Mouse (Mus musculus) heart, embryonic 12.5 days (tissue): ENCODE data around the gene Cep295nl. TPM values are rescaled to one million over a fixed set of nuclear protein-coding genes. Genes with fewer than 3 reads are reported as not detected.

Experiments
- ATAC-seq: fragments of 200-750 bp; cut with Nextera tagmentation; 2 replicates; pipeline ENCODE4 v1.8.0; 2017; ENCODE audit warnings: moderate TSS enrichment, moderate library complexity; ENCODE audit not compliant: insufficient number of reproducible peaks, low FRiP score
- H3K27ac ChIP-seq: fragments of 300-500 bp; sonication (generic); 2 replicates; pipeline ENCODE4 v1.5.1; 2016; ENCODE audit warnings: mild to moderate bottlenecking, moderate library complexity; ENCODE audit not compliant: poor library complexity, severe bottlenecking
- H3K27me3 ChIP-seq: fragments of 300-500 bp; sonication (generic); replicated peaks from 2 replicates; pipeline ENCODE4 v1.6.1; 2016; ENCODE audit warnings: mild to moderate bottlenecking, moderate library complexity
- H3K36me3 ChIP-seq: fragments of 300-500 bp; sonication (generic); 2 replicates; pipeline ENCODE4 v1.6.1; 2016; ENCODE audit warnings: mild to moderate bottlenecking, moderate library complexity
- H3K4me1 ChIP-seq: fragments of 300-500 bp; sonication (generic); replicated peaks from 2 replicates; pipeline ENCODE4 v1.6.1; 2016; ENCODE audit warnings: mild to moderate bottlenecking
- H3K4me2 ChIP-seq: fragments of 300-500 bp; sonication (generic); 2 replicates; pipeline ENCODE4 v1.6.1; 2016; ENCODE audit warnings: mild to moderate bottlenecking, moderate library complexity
- H3K4me3 ChIP-seq: fragments of 300-500 bp; sonication (generic); 2 replicates; pipeline ENCODE4 v1.5.1; 2016; ENCODE audit warnings: mild to moderate bottlenecking
- H3K9ac ChIP-seq: fragments of 300-500 bp; sonication (generic); 2 replicates; pipeline ENCODE4 v1.6.1; 2016; ENCODE audit warnings: mild to moderate bottlenecking, moderate library complexity
- H3K9me3 ChIP-seq: fragments of 300-500 bp; sonication (generic); replicated peaks from 2 replicates; pipeline ENCODE4 v1.6.1; 2016; ENCODE audit warnings: mild to moderate bottlenecking, moderate library complexity
- WGBS: fragments of 180-500 bp; shearing (Covaris S2); methylation state at CpG from one replicate; pipeline ENCODE4 v1.1.7; 2016; 5-methylcytosine and 5-hydroxymethylcytosine counted together
- polyA plus RNA-seq: library from polyadenylated mRNA; unstranded; fragments of >200 nt; fragmentation: Nextera tagmentation; extraction: Ambion mirVana; gene quantifications from 2 replicates; pipeline ENCODE4 v1.2.1, GENCODE M21; 2016

Cep295nl gene
- polyA plus RNA-seq, 1 experiment from 2014 or later, result 0.24 TPM

GRCm38 (mm10) chr11:118355205-118355604, 12.9 kb upstream of the Cep295nl start:
- H3K4me3 ChIP-seq, result peak overlapping the region; percentile 81
- under 1% methylated on average over 35 of the region's 43 CpGs for WGBS
- peak; percentile 88 for ATAC-seq
- H3K4me2 ChIP-seq, result peak overlapping the region; percentile 87
- peak overlapping the region; percentile 80 for H3K27ac ChIP-seq
- no peaks in the 10 kb centered on the region for H3K9me3 ChIP-seq
- H3K36me3 ChIP-seq, result peaks cover 8% of the 10 kb centered on the region; the same call in 1 of the 2 replicates
- peak overlapping the region; percentile 91 for H3K9ac ChIP-seq
- peaks cover 28% of the 10 kb centered on the region for H3K4me1 ChIP-seq
- no peaks in the 10 kb centered on the region for H3K27me3 ChIP-seq

GRCm38 (mm10) chr11:118354636-118355191, 12.4 kb upstream of the Cep295nl start:
- Histone ChIP-seq H3K9ac (peak overlapping the region; percentile 91), H3K4me3 (peak overlapping the region; percentile 81), H3K36me3 (peaks cover 8% of the 10 kb centered on the region; the same call in 1 of the 2 replicates), H3K4me2 (peak overlapping the region; percentile 87), H3K4me1 (peaks cover 30% of the 10 kb centered on the region), H3K9me3 (no peaks in the 10 kb centered on the region), H3K27me3 (no peaks in the 10 kb centered on the region), H3K27ac (peak overlapping the region; percentile 80)
- WGBS, result under 1% methylated on average over 44 of the region's 47 CpGs
- peak; percentile 46 for ATAC-seq

- 0 out of 2 replicates have a peak overlapping the region, but pooled peaks have one; percentile 53 for H3K27ac ChIP-seq
- WGBS, result 80% methylated on average over 5 of the region's 5 CpGs
- H3K4me1 ChIP-seq, result peaks cover 57% of the 10 kb centered on the region
- H3K4me3 ChIP-seq, result no peak overlapping the region
- H3K36me3 ChIP-seq, result peaks cover 8% of the 10 kb centered on the region; the same call in 1 of the 2 replicates
- H3K4me2 ChIP-seq, result no peak overlapping the region
- no peak for ATAC-seq
- no peaks in the 10 kb centered on the region for H3K9me3 ChIP-seq
- no peaks in the 10 kb centered on the region for H3K27me3 ChIP-seq
- no peak overlapping the region for H3K9ac ChIP-seq
Observed at GRCm38 (mm10) chr11:118349494-118349893, 7.2 kb upstream of the Cep295nl start.

GRCm38 (mm10) chr11:118348877-118349276, 6.6 kb upstream of the Cep295nl start:
- H3K27ac ChIP-seq, result peak overlapping the region; percentile 53
- H3K4me1 ChIP-seq, result peaks cover 52% of the 10 kb centered on the region
- no peak overlapping the region; the same call in 1 of the 2 replicates for H3K9ac ChIP-seq
- 58% methylated on average over 5 of the region's 5 CpGs for WGBS
- no peak overlapping the region for H3K4me3 ChIP-seq
- H3K36me3 ChIP-seq, result peaks cover 8% of the 10 kb centered on the region; the same call in 1 of the 2 replicates
- H3K4me2 ChIP-seq, result no peak overlapping the region
- H3K27me3 ChIP-seq, result no peaks in the 10 kb centered on the region
- H3K9me3 ChIP-seq, result no peaks in the 10 kb centered on the region
- ATAC-seq, result peak; percentile 71

- no peak for ATAC-seq
Observed at GRCm38 (mm10) chr11:118348419-118348818, 6.1 kb upstream of the Cep295nl start.

GRCm38 (mm10) chr11:118347911-118348310, 5.6 kb upstream of the Cep295nl start:
- Histone ChIP-seq H3K36me3 (peaks cover 8% of the 10 kb centered on the region; the same call in 1 of the 2 replicates), H3K9me3 (no peaks in the 10 kb centered on the region), H3K4me3 (no peak overlapping the region), H3K9ac (no peak overlapping the region), H3K4me1 (peaks cover 49% of the 10 kb centered on the region), H3K27me3 (no peaks in the 10 kb centered on the region), H3K27ac (no peak overlapping the region), H3K4me2 (no peak overlapping the region)
- ATAC-seq, result no peak
- 90% methylated on average over 12 of the region's 12 CpGs for WGBS

More at GRCm38 (mm10) chr11:118348419-118348818, 6.1 kb upstream of the Cep295nl start:
- peaks cover 52% of the 10 kb centered on the region for H3K4me1 ChIP-seq
- H3K4me3 ChIP-seq, result no peak overlapping the region
- no peaks in the 10 kb centered on the region for H3K9me3 ChIP-seq
- 49% methylated on average over 3 of the region's 3 CpGs for WGBS
- H3K27me3 ChIP-seq, result no peaks in the 10 kb centered on the region
- H3K27ac ChIP-seq, result peak overlapping the region; percentile 45
- H3K36me3 ChIP-seq, result peaks cover 8% of the 10 kb centered on the region; the same call in 1 of the 2 replicates
- no peak overlapping the region for H3K4me2 ChIP-seq
- no peak overlapping the region for H3K9ac ChIP-seq

- ATAC-seq, result no peak
- H3K36me3 ChIP-seq, result peaks cover 3% of the 10 kb centered on the region; the same call in 1 of the 2 replicates
- WGBS, result 71% methylated on average over 2 of the region's 2 CpGs
- no peak overlapping the region for H3K4me2 ChIP-seq
- H3K4me1 ChIP-seq, result peaks cover 54% of the 10 kb centered on the region
- no peak overlapping the region for H3K27ac ChIP-seq
- H3K9me3 ChIP-seq, result no peaks in the 10 kb centered on the region
- H3K4me3 ChIP-seq, result no peak overlapping the region
- no peaks in the 10 kb centered on the region for H3K27me3 ChIP-seq
- H3K9ac ChIP-seq, result no peak overlapping the region
Observed at GRCm38 (mm10) chr11:118347391-118347790, 5.1 kb upstream of the Cep295nl start.

- H3K4me1 ChIP-seq, result peaks cover 63% of the 10 kb centered on the region
- H3K9me3 ChIP-seq, result no peaks in the 10 kb centered on the region
- H3K36me3 ChIP-seq, result no peaks in the 10 kb centered on the region
- H3K27me3 ChIP-seq, result no peaks in the 10 kb centered on the region
- no peak for ATAC-seq
- H3K4me3 ChIP-seq, result no peak overlapping the region
- H3K9ac ChIP-seq, result no peak overlapping the region
- H3K4me2 ChIP-seq, result no peak overlapping the region
- WGBS, result 88% methylated on average over 8 of the region's 8 CpGs
- H3K27ac ChIP-seq, result no peak overlapping the region
Observed at GRCm38 (mm10) chr11:118346395-118347096, 4.2 kb upstream of the Cep295nl start.

GRCm38 (mm10) chr11:118345693-118346092, 3.4 kb upstream of the Cep295nl start:
- Histone ChIP-seq H3K4me1 (peaks cover 70% of the 10 kb centered on the region), H3K9ac (peak overlapping the region; percentile 13; the same call in 1 of the 2 replicates), H3K4me2 (no peak overlapping the region), H3K36me3 (no peaks in the 10 kb centered on the region), H3K27ac (peak overlapping the region; percentile 8; the same call in 1 of the 2 replicates), H3K27me3 (no peaks in the 10 kb centered on the region), H3K9me3 (no peaks in the 10 kb centered on the region), H3K4me3 (no peak overlapping the region)
- WGBS, result 27% methylated on average over 4 of the region's 4 CpGs
- ATAC-seq, result peak; percentile 60

- H3K27me3 ChIP-seq, result no peaks in the 10 kb centered on the region
- H3K4me3 ChIP-seq, result no peak overlapping the region
- no peak overlapping the region for H3K4me2 ChIP-seq
- H3K36me3 ChIP-seq, result no peaks in the 10 kb centered on the region
- no peak for ATAC-seq
- no peak overlapping the region for H3K9ac ChIP-seq
- 65% methylated on average over 2 of the region's 2 CpGs for WGBS
- peaks cover 56% of the 10 kb centered on the region for H3K4me1 ChIP-seq
- H3K27ac ChIP-seq, result no peak overlapping the region
- no peaks in the 10 kb centered on the region for H3K9me3 ChIP-seq
Observed at GRCm38 (mm10) chr11:118343629-118344028, 1.3 kb upstream of the Cep295nl start.

- Histone ChIP-seq H3K9ac (no peak overlapping the region), H3K36me3 (peaks cover 17% of the 10 kb centered on the region), H3K4me3 (no peak overlapping the region), H3K27me3 (no peaks in the 10 kb centered on the region), H3K27ac (no peak overlapping the region), H3K9me3 (no peaks in the 10 kb centered on the region), H3K4me2 (no peak overlapping the region), H3K4me1 (peaks cover 18% of the 10 kb centered on the region)
- no peak for ATAC-seq
- 69% methylated on average over 8 of the region's 8 CpGs for WGBS
Observed at GRCm38 (mm10) chr11:118337491-118338168, 4.7 kb downstream of the Cep295nl start.
